ENCODE assay signal across 19 mouse cellular contexts in genomic region chr11:7530482-7531148, GRCm38 (mm10).
"Had no signal": no experiment of that assay in that cellular context is flagged by ENCODE, and none has a peak within 500 bp of the region (broad histone marks: within the 10 kb centered on the region; RNA-seq: fewer than 3 reads in every experiment).

No protein-coding gene starts in this region.

- H3K4me3 ChIP-seq: liver, embryonic 12.5 days; midbrain, embryonic 10.5 days; midbrain, embryonic 12.5 days; myocyte; neural tube, embryonic 13.5 days; neural tube, embryonic 15.5 days had no signal

- DNase-seq: lung, adult 18-20 months; lung, postnatal 36 days; midbrain, embryonic 14.5 days; retina, postnatal 1 day; right cerebral cortex, adult 18-20 months; right cerebral cortex, postnatal 25 days; right cerebral cortex, postnatal 4 days; spleen, adult 18-20 months; thymus, adult 18-20 months; thymus, postnatal 14 days; thymus, postnatal 36 days had no signal

- H3K4me1 ChIP-seq: liver, embryonic 12.5 days; midbrain, embryonic 10.5 days; midbrain, embryonic 12.5 days; neural tube, embryonic 13.5 days; neural tube, embryonic 15.5 days had no signal

- H3K9ac ChIP-seq: liver, embryonic 12.5 days; liver, embryonic 14.5 days; midbrain, embryonic 12.5 days; neural tube, embryonic 13.5 days; neural tube, embryonic 15.5 days had no signal

- H3K27ac ChIP-seq: liver, embryonic 12.5 days; liver, embryonic 14.5 days; midbrain, embryonic 10.5 days; midbrain, embryonic 12.5 days; neural tube, embryonic 13.5 days; neural tube, embryonic 15.5 days had no signal

- ATAC-seq: liver, embryonic 12.5 days; midbrain, embryonic 16.5 days had no signal

- H3K27me3 ChIP-seq: liver, embryonic 12.5 days; midbrain, embryonic 12.5 days; neural tube, embryonic 13.5 days; neural tube, embryonic 15.5 days had no signal

- H3K4me2 ChIP-seq: liver, embryonic 12.5 days; midbrain, embryonic 12.5 days; neural tube, embryonic 13.5 days; neural tube, embryonic 15.5 days had no signal

- H3K36me3 ChIP-seq: liver, embryonic 12.5 days; midbrain, embryonic 10.5 days; midbrain, embryonic 12.5 days; neural tube, embryonic 13.5 days; neural tube, embryonic 15.5 days had no signal

- H3K9me3 ChIP-seq: liver, embryonic 12.5 days; midbrain, embryonic 10.5 days; midbrain, embryonic 12.5 days; neural tube, embryonic 13.5 days; neural tube, embryonic 15.5 days had no signal
